Comparison of ENCODE assay signal across 8 mouse cellular contexts in the genomic region with DNA sequence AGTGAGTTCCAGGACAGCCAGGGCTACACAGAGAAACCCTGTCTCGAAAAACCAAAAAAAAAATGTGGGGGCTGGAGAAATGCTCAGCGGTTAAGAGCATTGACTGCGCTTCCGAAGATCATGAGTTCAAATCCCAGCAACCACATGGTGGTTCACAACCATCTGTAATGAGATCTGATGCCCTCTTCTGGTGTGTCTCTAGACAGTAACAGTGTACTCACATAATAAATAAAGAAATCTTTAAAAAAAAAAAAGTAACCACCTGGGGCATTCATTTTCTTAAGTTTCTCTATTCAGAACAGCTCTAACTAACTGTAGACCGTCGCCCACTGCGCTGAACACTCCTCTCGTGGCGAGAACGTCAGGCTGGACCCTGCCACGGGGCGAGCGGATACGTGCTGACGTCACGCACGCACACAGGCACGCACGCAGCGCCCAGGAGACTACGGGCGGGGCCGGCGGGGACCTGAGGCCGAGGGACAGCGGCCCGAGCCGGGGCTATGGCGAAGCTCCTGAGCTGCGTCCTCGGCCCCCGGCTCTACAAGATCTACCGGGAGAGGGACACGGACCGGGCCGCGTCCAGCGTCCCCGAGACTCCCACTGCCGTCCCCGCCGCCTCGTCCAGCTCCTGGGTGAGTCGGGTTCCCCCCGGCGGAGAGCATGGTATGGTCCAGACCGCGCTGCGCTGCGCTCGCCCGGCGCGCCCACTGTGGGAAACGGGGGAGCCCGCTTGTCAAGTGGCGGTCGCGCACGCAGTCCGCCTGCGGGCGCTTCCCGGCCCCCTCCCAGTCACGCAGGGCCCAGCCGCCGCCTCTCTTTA. TPM values are rescaled to one million over a fixed set of nuclear protein-coding genes. Genes with fewer than 3 reads are reported as not detected.
DNase-seq lines count a peak whose midpoint lies in the region; ATAC-seq and TF ChIP-seq lines count a peak whose summit lies in the region.

A gene (plus strand): TSS at position 439 of the 820 bp plus-strand sequence.

- peak; percentile 95 for DNase-seq in B cell, adult 2 months
- DNase-seq in brain, adult 2 months (ENCODE audit: low read depth, low spot score): peak; percentile 98
- DNase-seq in liver, adult 2 months (ENCODE audit: extremely low read depth, low read depth, low spot score): peak; percentile 71
- DNase-seq in splenic B cell, adult 2 months (ENCODE audit: low read depth, low spot score): peak; percentile 96

- peak within 1 kb of the TSS; percentile 96 for H3K27ac ChIP-seq in heart, embryonic 11.5 days (ENCODE audit: low read depth, low read length)
- peak within 1 kb of the TSS; percentile 97 for H3K27ac ChIP-seq in kidney, embryonic 16.5 days (ENCODE audit: low read length)
- peak within 1 kb of the TSS; percentile 100 for H3K27ac ChIP-seq in liver, adult 2 months (replicated peaks; ENCODE audit: insufficient read depth, low read depth, low read length)

- H3K9ac ChIP-seq in heart, embryonic 11.5 days (ENCODE audit: low read depth, low read length): peak within 1 kb of the TSS; percentile 97
- peak within 1 kb of the TSS; percentile 91 for H3K9ac ChIP-seq in kidney, embryonic 16.5 days (replicated peaks; ENCODE audit: low read length)
- peak within 1 kb of the TSS; percentile 100 for H3K9ac ChIP-seq in liver, adult 2 months (ENCODE audit: low read depth, low read length)

- H3K4me3 ChIP-seq in heart, embryonic 11.5 days (ENCODE audit: low read depth, low read length): peak within 1 kb of the TSS; percentile 69
- H3K4me3 ChIP-seq in kidney, embryonic 16.5 days (ENCODE audit: low read length): peak within 1 kb of the TSS; percentile 73
- peak within 1 kb of the TSS; percentile 99 for H3K4me3 ChIP-seq in liver, adult 2 months (ENCODE audit: insufficient read depth, low read depth, low read length)
- H3K4me3 ChIP-seq in myocyte: peak within 1 kb of the TSS; percentile 47

- H3K9me3 ChIP-seq in heart, embryonic 11.5 days (replicated peaks; ENCODE audit: control insufficient read depth, low read length): no peaks in the 10 kb centered on the region
- no peaks in the 10 kb centered on the region for H3K9me3 ChIP-seq in kidney, embryonic 16.5 days (ENCODE audit: low read length)

- TF ChIP-seq CTCF in liver, adult 2 months (IDR thresholded peaks at IDR 0.05; ENCODE audit: low read depth, low read length): peak; percentile 2; the same call in 1 of the 2 replicates

- ATAC-seq in erythroblast, adult 5-6 weeks (replicated peaks; ENCODE audit: low FRiP score, poor library complexity, severe bottlenecking): peak; percentile 90
- ATAC-seq in heart, embryonic 11.5 days (replicated peaks; ENCODE audit: insufficient number of reproducible peaks, low FRiP score, low TSS enrichment): peak; percentile 97
- peak; percentile 97 for ATAC-seq in kidney, embryonic 16.5 days (ENCODE audit: low FRiP score, low TSS enrichment)

- H3K79me2 ChIP-seq in liver, adult 2 months (ENCODE audit: control insufficient read depth, insufficient read depth, low read length): peaks cover 7% of the 10 kb centered on the region
- H3K79me2 ChIP-seq in myocyte (ENCODE audit: control insufficient read depth, insufficient read depth): peaks cover 13% of the 10 kb centered on the region

- TF ChIP-seq POLR2A in liver, adult 2 months (IDR thresholded peaks at IDR 0.05; ENCODE audit: extremely low read depth, insufficient read depth, low read length): peak; percentile 75
- peak; percentile 90 for TF ChIP-seq POLR2A in myocyte (IDR thresholded peaks at IDR 0.05; ENCODE audit: insufficient read length, low read depth)

- H3K4me1 ChIP-seq in heart, embryonic 11.5 days (ENCODE audit: control insufficient read depth, insufficient read depth, low read length): peaks cover 9% of the 10 kb centered on the region
- H3K4me1 ChIP-seq in kidney, embryonic 16.5 days (ENCODE audit: insufficient read depth, low read length): peaks cover 21% of the 10 kb centered on the region
- H3K4me1 ChIP-seq in liver, adult 2 months (ENCODE audit: control insufficient read depth, insufficient read depth, low read length): peaks cover 4% of the 10 kb centered on the region; the same call in 1 of the 2 replicates

- WGBS in heart, embryonic 11.5 days (ENCODE audit: insufficient replicate concordance): 2% methylated on average over 67 of the region's 67 CpGs
- 3% methylated on average over 61 of the region's 67 CpGs for WGBS in kidney, embryonic 16.5 days
- WGBS in liver, adult 2 months: 3% methylated on average over 67 of the region's 67 CpGs

- peaks cover 13% of the 10 kb centered on the region for H3K36me3 ChIP-seq in heart, embryonic 11.5 days (ENCODE audit: control insufficient read depth, insufficient read depth, low read length)
- H3K36me3 ChIP-seq in kidney, embryonic 16.5 days (ENCODE audit: insufficient read depth, low read length): peaks cover 18% of the 10 kb centered on the region
- 0 out of 2 replicates have a peak, but pooled peaks cover 2% of the 10 kb centered on the region for H3K36me3 ChIP-seq in liver, adult 2 months (ENCODE audit: control insufficient read depth, insufficient read depth, low read length)
- no peaks in the 10 kb centered on the region for H3K36me3 ChIP-seq in myocyte (ENCODE audit: control insufficient read depth, insufficient read depth)
- H3K36me3 ChIP-seq in splenic B cell, adult 2 months (ENCODE audit: control insufficient read depth, insufficient read depth, low read length, poor library complexity, severe bottlenecking): peaks cover 1% of the 10 kb centered on the region; the same call in 1 of the 2 replicates

- H3ac ChIP-seq in myocyte (ENCODE audit: control insufficient read depth, insufficient read length): peak within 1 kb of the TSS; percentile 75

- H3K4me2 ChIP-seq in heart, embryonic 11.5 days: peak within 1 kb of the TSS; percentile 84
- H3K4me2 ChIP-seq in kidney, embryonic 16.5 days (replicated peaks; ENCODE audit: low read depth, low read length): peak within 1 kb of the TSS; percentile 81
- peak within 1 kb of the TSS; percentile 100 for H3K4me2 ChIP-seq in myocyte (ENCODE audit: low read depth)

- no peaks in the 10 kb centered on the region for H3K27me3 ChIP-seq in heart, embryonic 11.5 days (ENCODE audit: control insufficient read depth, insufficient read depth, low read length)
- no peaks in the 10 kb centered on the region for H3K27me3 ChIP-seq in kidney, embryonic 16.5 days (ENCODE audit: insufficient read depth, low read length)
- H3K27me3 ChIP-seq in liver, adult 2 months (ENCODE audit: control insufficient read depth, insufficient read depth, low read length): no peaks in the 10 kb centered on the region
- H3K27me3 ChIP-seq in myocyte (ENCODE audit: control insufficient read depth, insufficient read depth, insufficient read length): no peaks in the 10 kb centered on the region
- H3K27me3 ChIP-seq in splenic B cell, adult 2 months (ENCODE audit: control insufficient read depth, insufficient read depth, low read length, poor library complexity, severe bottlenecking): no peaks in the 10 kb centered on the region

TF ChIP-seq in myocyte, 11 proteins besides CTCF, POLR2A, EP300 and RAD21:
- TF ChIP-seq TCF3 (IDR thresholded peaks at IDR 0.05; ENCODE audit: insufficient read length, low read depth) (no peak), MAX (IDR thresholded peaks at IDR 0.05; ENCODE audit: low read depth) (no peak), SRF (IDR thresholded peaks at IDR 0.05; ENCODE audit: control insufficient read depth, insufficient read length, low read depth) (no peak), E2F4 (IDR thresholded peaks at IDR 0.05; ENCODE audit: insufficient read depth) (no peak), REST (IDR thresholded peaks at IDR 0.05; ENCODE audit: insufficient read depth, insufficient read length) (no peak), POLR2AphosphoS2 (IDR thresholded peaks at IDR 0.05; ENCODE audit: insufficient read length, low read depth) (peak; percentile 94), CEBPB (IDR thresholded peaks at IDR 0.05; ENCODE audit: insufficient read depth, poor library complexity, severe bottlenecking) (no peak), MYOG (IDR thresholded peaks at IDR 0.05; ENCODE audit: control insufficient read depth in 1 of 3, insufficient read depth in 1 of 3, insufficient read length in 2 of 3, low read depth in 2 of 3) (peak in 1 of 3 experiments; percentile 9), TCF12 (IDR thresholded peaks at IDR 0.05; ENCODE audit: insufficient read depth, poor library complexity, severe bottlenecking) (no peak), MYOD1 (IDR thresholded peaks at IDR 0.05; ENCODE audit: control insufficient read depth in 1 of 3, insufficient read length in 2 of 3, low read depth in 2 of 3) (no peak)

RNA-seq across cellular contexts. Expression of the gene that starts here (rescaled TPM):
- total RNA-seq in erythroblast, adult 5-6 weeks (2015; ENCODE audit: low replicate concordance): 28.1 and 36.8 TPM in 2 replicates
- total RNA-seq in erythroblast, adult 5-6 weeks (2017; ENCODE audit: low replicate concordance): 33.3 and 63.0 TPM in 2 replicates
- 47.4 and 51.2 TPM in 2 replicates for polyA plus RNA-seq in heart, embryonic 11.5 days (2014; fragmentation: Nextera tagmentation; extraction: Ambion mirVana)
- 115 and 118 TPM in 2 replicates for polyA plus RNA-seq in kidney, embryonic 16.5 days (2015; fragmentation: Nextera tagmentation; extraction: Ambion mirVana)
- 62.2 and 63.3 TPM in 2 replicates for total RNA-seq in liver, adult 2 months (2014; rRNA removed)
- 78.4 and 83.0 TPM in 2 replicates for polyA plus RNA-seq in liver, adult 2 months (2012; rRNA removed)
- polyA plus RNA-seq in myocyte (2012; fragmentation: generic; extraction: Trizol): 64.7 TPM

Comparison
In these comparisons a context has a peak if more than half of its experiments do, and no peak if none do; other contexts are left out.
1. Peak in every context shown above with its lines: DNase-seq, ATAC-seq, H3K4me3 ChIP-seq and H3K27ac ChIP-seq.
2. H3K4me3 ChIP-seq: peak in every context shown above with its lines; median percentile 99 in liver, adult 2 months; 73 in kidney, embryonic 16.5 days; 69 in heart, embryonic 11.5 days; 47 in myocyte.